8 mouse cellular contexts compared by ENCODE assay signal in the genomic region with DNA sequence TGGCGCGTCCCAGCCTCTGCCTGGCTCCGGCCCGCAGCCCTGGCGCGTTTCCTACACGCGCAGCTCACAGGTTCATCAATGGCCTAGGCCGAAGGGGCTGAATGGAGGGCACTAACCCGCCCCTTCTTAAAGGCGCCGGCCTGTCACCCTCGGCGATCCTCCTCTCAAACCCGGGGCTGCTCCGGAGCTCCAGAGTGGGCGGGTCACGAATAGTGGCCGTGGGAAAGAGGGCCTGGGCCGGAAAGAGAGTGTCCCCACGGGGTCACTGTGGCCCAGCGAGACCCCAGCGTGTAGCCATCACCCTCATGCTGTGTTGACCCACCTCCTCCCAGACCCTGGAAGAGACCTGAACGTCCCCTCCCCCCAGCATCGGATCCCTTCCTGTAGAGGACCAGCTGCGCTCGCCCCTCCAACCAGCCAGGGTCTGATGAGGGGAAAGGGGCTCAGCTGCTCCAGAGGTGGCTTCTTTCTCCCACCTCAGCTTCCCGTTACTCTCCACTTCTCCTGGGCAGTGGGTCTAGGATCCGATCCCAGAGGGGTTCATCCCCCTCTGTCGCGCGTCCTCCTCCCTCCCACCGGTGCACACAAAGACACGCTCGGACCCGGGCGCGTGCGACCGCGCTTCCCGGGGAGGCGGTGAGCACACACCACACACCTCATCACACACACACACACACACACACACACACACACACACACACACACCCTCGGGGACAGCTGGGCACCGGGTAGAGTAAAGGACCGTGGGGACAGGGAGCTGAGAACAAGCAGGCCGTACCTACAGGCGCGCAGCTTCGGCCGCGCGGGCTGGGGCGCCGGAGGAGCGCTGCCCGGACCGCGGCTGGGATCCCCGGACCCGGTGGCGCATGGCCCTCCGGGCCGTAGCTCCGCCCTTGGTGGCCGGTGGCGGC. TPM values are rescaled to one million over a fixed set of nuclear protein-coding genes. Genes with fewer than 3 reads are reported as not detected.
DNase-seq lines count a peak whose midpoint lies in the region; ATAC-seq and TF ChIP-seq lines count a peak whose summit lies in the region.

No protein-coding gene starts in this region.

- intact Hi-C loops in heart, postnatal 14 days (cut with DNase I), result no loop called here

- no peaks in the 10 kb centered on the region for H3K4me1 ChIP-seq in kidney, adult 2 months (ENCODE audit: control insufficient read depth, insufficient read depth, low read length)
- H3K4me1 ChIP-seq in limb, embryonic 11.5 days (ENCODE audit: control insufficient read depth, insufficient read depth, low read length), result peaks cover 21% of the 10 kb centered on the region
- H3K4me1 ChIP-seq in neural tube, embryonic 11.5 days (ENCODE audit: control insufficient read depth, insufficient read depth, low read length), result peaks cover 13% of the 10 kb centered on the region

- peak; percentile 19 for ATAC-seq in limb, embryonic 11.5 days (ENCODE audit: insufficient number of reproducible peaks, low FRiP score, low TSS enrichment, low read depth)
- ATAC-seq in neural tube, embryonic 11.5 days (ENCODE audit: insufficient read depth, low FRiP score, low TSS enrichment), result peak; percentile 40

- DNase-seq in kidney, adult 2 months, result no peak
- DNase-seq in kidney, adult 11 months, result no peak
- DNase-seq in MN1 (ENCODE audit: low spot score), result peak; percentile 71
- peak; percentile 69 for DNase-seq in embryo, embryonic 10 days (ENCODE audit: low spot score)
- peak; percentile 27 to 29 for DNase-seq in heart, postnatal 14 days
- peak; percentile 75 for DNase-seq in limb, embryonic 11.5 days (ENCODE audit: low spot score)
- peak; percentile 72 for DNase-seq in neural tube, embryonic 11.5 days (ENCODE audit: low spot score)
- DNase-seq in T-cell, adult 2 months (ENCODE audit: low spot score), result no peak

- peak overlapping the region; percentile 95 for H3K4me2 ChIP-seq in limb, embryonic 11.5 days (ENCODE audit: low read depth, severe bottlenecking)
- peak overlapping the region; percentile 88 for H3K4me2 ChIP-seq in neural tube, embryonic 11.5 days (ENCODE audit: low read depth)

- under 1% methylated on average over 65 of the region's 67 CpGs for whole genome bisulfite sequencing in kidney, adult 2 months
- under 1% methylated on average over 61 of the region's 67 CpGs for WGBS in limb, embryonic 11.5 days
- WGBS in neural tube, embryonic 11.5 days, result under 1% methylated on average over 49 of the region's 67 CpGs

- H3K9ac ChIP-seq in limb, embryonic 11.5 days (ENCODE audit: low read length), result peak overlapping the region; percentile 85
- H3K9ac ChIP-seq in neural tube, embryonic 11.5 days (ENCODE audit: low read length), result peak overlapping the region; percentile 85

- no peaks in the 10 kb centered on the region for H3K36me3 ChIP-seq in kidney, adult 2 months (ENCODE audit: control insufficient read depth, insufficient read depth, low read length)
- no peaks in the 10 kb centered on the region for H3K36me3 ChIP-seq in limb, embryonic 11.5 days (ENCODE audit: control insufficient read depth, insufficient read depth, low read length)
- no peaks in the 10 kb centered on the region; the same call in 1 of the 2 replicates for H3K36me3 ChIP-seq in neural tube, embryonic 11.5 days (ENCODE audit: control insufficient read depth, insufficient read depth, low read length)

- H3K4me3 ChIP-seq in kidney, adult 2 months (ENCODE audit: insufficient read depth, low read depth, low read length), result peak overlapping the region; percentile 72
- peak overlapping the region; percentile 75 for H3K4me3 ChIP-seq in limb, embryonic 11.5 days (ENCODE audit: low read depth, low read length)
- peak overlapping the region; percentile 78 for H3K4me3 ChIP-seq in neural tube, embryonic 11.5 days (ENCODE audit: low read depth, low read length)

- TF ChIP-seq CTCF in kidney, adult 2 months (conservative IDR thresholded peaks at IDR 0.05; ENCODE audit: insufficient read depth, insufficient read length, low read depth, low read length), result no peak

- H3K27ac ChIP-seq in kidney, adult 2 months (ENCODE audit: insufficient read depth, low read depth, low read length), result no peak overlapping the region
- H3K27ac ChIP-seq in limb, embryonic 11.5 days (replicated peaks; ENCODE audit: low read depth, low read length), result no peak overlapping the region
- H3K27ac ChIP-seq in neural tube, embryonic 11.5 days (ENCODE audit: low read depth, low read length), result peak overlapping the region; percentile 89

- H3K9me3 ChIP-seq in limb, embryonic 11.5 days (ENCODE audit: control insufficient read depth, low read length), result no peaks in the 10 kb centered on the region
- no peaks in the 10 kb centered on the region for H3K9me3 ChIP-seq in neural tube, embryonic 11.5 days (ENCODE audit: control insufficient read depth, low read length)

- no peak for TF ChIP-seq POLR2A in kidney, adult 2 months (IDR thresholded peaks at IDR 0.05; ENCODE audit: low read depth, low read length)

- no peaks in the 10 kb centered on the region for H3K27me3 ChIP-seq in kidney, adult 2 months (replicated peaks; ENCODE audit: control insufficient read depth, insufficient read depth, low read length)
- no peaks in the 10 kb centered on the region for H3K27me3 ChIP-seq in limb, embryonic 11.5 days (ENCODE audit: control insufficient read depth, insufficient read depth, low read length)
- H3K27me3 ChIP-seq in neural tube, embryonic 11.5 days (ENCODE audit: control insufficient read depth, insufficient read depth, low read length), result no peaks in the 10 kb centered on the region

RNA-seq across cellular contexts. Expression of a gene that starts 2.2 kb away (rescaled TPM):
- polyA plus RNA-seq in kidney, adult 2 months (2012; rRNA removed), result 7.5 and 8.7 TPM in 2 replicates
- 1 to 10 TPM; 1.6 TPM for total RNA-seq in heart, postnatal 14 days (2021)
- 10.2 and 12.0 TPM in 2 replicates for polyA plus RNA-seq in limb, embryonic 11.5 days (2014; fragmentation: Nextera tagmentation; extraction: Ambion mirVana)
- polyA plus RNA-seq in neural tube, embryonic 11.5 days (2014; fragmentation: Nextera tagmentation; extraction: Ambion mirVana), result 16.3 and 17.3 TPM in 2 replicates

RNA-seq across cellular contexts. Expression of a gene that starts 45.3 kb away (rescaled TPM):
- 9.0 and 14.1 TPM in 2 replicates for polyA plus RNA-seq in kidney, adult 2 months (2012; rRNA removed)
- 10 to 100 TPM; 20.3 to 21.7 TPM for total RNA-seq in heart, postnatal 14 days (2021)
- 79.9 and 85.0 TPM in 2 replicates for polyA plus RNA-seq in limb, embryonic 11.5 days (2014; fragmentation: Nextera tagmentation; extraction: Ambion mirVana)
- 76.5 and 76.8 TPM in 2 replicates for polyA plus RNA-seq in neural tube, embryonic 11.5 days (2014; fragmentation: Nextera tagmentation; extraction: Ambion mirVana)

Comparison
In these comparisons a context has a peak if more than half of its experiments do, and no peak if none do; other contexts are left out.
1. DNase-seq: peak in MN1 (single experiment), embryo, embryonic 10 days (single experiment), heart, postnatal 14 days (2 of 2), limb, embryonic 11.5 days (single experiment) and neural tube, embryonic 11.5 days (single experiment); none in kidney, adult 2 months (single experiment), kidney, adult 11 months (single experiment) and T-cell, adult 2 months (single experiment).
2. Peak in every context shown above with its lines, with median percentiles within 50 percentile points of each other: H3K4me3 ChIP-seq.